10 mouse cellular contexts compared by ENCODE assay signal in the genomic region with DNA sequence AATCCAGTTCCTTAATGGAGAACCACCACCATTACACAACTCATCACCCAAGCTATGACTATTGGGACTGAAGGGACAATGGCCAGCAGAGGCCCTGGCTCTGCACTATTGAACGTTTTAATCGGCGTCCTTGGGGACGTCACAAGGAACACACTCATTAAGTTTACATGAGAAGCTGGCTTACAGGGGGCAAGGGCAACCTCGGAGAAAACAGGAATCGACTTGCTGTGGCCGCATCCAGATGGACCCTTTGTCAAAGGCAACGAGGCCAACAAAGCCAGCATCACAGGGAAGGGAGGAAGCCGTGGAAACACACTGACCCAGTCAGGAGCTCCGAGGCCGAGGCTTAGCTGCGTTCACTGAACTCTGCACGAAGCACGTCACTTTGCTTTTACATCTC.
DNase-seq lines count a peak whose midpoint lies in the region; ATAC-seq and TF ChIP-seq lines count a peak whose summit lies in the region.
"Had no signal": no experiment of that assay in that cellular context is flagged by ENCODE, and none has a peak within 500 bp of the region (broad histone marks: within the 10 kb centered on the region; RNA-seq: fewer than 3 reads in every experiment).

No protein-coding gene starts in this region.

- TF ChIP-seq CTCF in layer of hippocampus, adult 2 months (conservative IDR thresholded peaks at IDR 0.05): no peak

- peaks cover 10% of the 10 kb centered on the region for H3K4me1 ChIP-seq in forebrain, embryonic 11.5 days (replicated peaks; ENCODE audit: control insufficient read depth, insufficient read depth, low read length)
- H3K4me1 ChIP-seq: lung, embryonic 15.5 days had no signal

- H3K9ac ChIP-seq in forebrain, embryonic 11.5 days (ENCODE audit: low read length): peak overlapping the region; percentile 44
- H3K9ac ChIP-seq: lung, embryonic 15.5 days had no signal

- no peak overlapping the region for H3K4me3 ChIP-seq in layer of hippocampus, adult 2 months
- H3K4me3 ChIP-seq in forebrain, embryonic 11.5 days (ENCODE audit: low read depth, low read length): no peak overlapping the region
- H3K4me3 ChIP-seq: lung, embryonic 15.5 days had no signal

- no peaks in the 10 kb centered on the region for H3K27me3 ChIP-seq in forebrain, embryonic 11.5 days (ENCODE audit: control insufficient read depth, insufficient read depth, low read length)
- H3K27me3 ChIP-seq: lung, embryonic 15.5 days had no signal

- no peaks in the 10 kb centered on the region for H3K9me3 ChIP-seq in forebrain, embryonic 11.5 days (ENCODE audit: control insufficient read depth, low read length)
- H3K9me3 ChIP-seq: lung, embryonic 15.5 days had no signal

- peak overlapping the region; percentile 60 for H3K27ac ChIP-seq in layer of hippocampus, adult 2 months
- peak overlapping the region; percentile 60; the same call in 1 of the 2 replicates for H3K27ac ChIP-seq in forebrain, embryonic 11.5 days (ENCODE audit: low read depth, low read length)
- H3K27ac ChIP-seq: lung, embryonic 15.5 days had no signal

- H3K36me3 ChIP-seq in forebrain, embryonic 11.5 days (ENCODE audit: control insufficient read depth, insufficient read depth, low read length): no peaks in the 10 kb centered on the region
- H3K36me3 ChIP-seq: lung, embryonic 15.5 days had no signal

- peak; percentile 81 for ATAC-seq in forebrain, embryonic 11.5 days (replicated peaks; ENCODE audit: low FRiP score)
- no peak for ATAC-seq in megakaryocyte-erythroid progenitor cell, adult 5-6 weeks (replicated peaks; ENCODE audit: low FRiP score, low TSS enrichment, poor library complexity, severe bottlenecking)

- peak overlapping the region; percentile 12; the same call in 1 of the 2 replicates for H3K4me2 ChIP-seq in forebrain, embryonic 11.5 days (ENCODE audit: low read depth, low read length, severe bottlenecking)
- H3K4me2 ChIP-seq: lung, embryonic 15.5 days had no signal

- DNase-seq in layer of hippocampus, adult 2 months (ENCODE audit: low spot score in 2 of 2): no peak
- DNase-seq in layer of hippocampus, postnatal 36 days: no peak
- DNase-seq in forebrain, embryonic 11.5 days (ENCODE audit: low spot score): peak; percentile 61
- peak; percentile 64 for DNase-seq in mesoderm, embryonic 11.5 days (ENCODE audit: low read depth, low spot score)
- DNase-seq in retina, embryonic 14.5 days (ENCODE audit: low spot score): peak; percentile 87
- no peak for DNase-seq in heart, adult 9 months (ENCODE audit: low spot score in 2 of 2)
- no peak for DNase-seq in thymus, postnatal 14 days
- DNase-seq: B cell, adult 2 months had no signal

- WGBS in forebrain, embryonic 11.5 days: 19% methylated on average over 14 of the region's 14 CpGs

Comparison
In these comparisons a context has a peak if more than half of its experiments do, and no peak if none do; other contexts are left out.
1. DNase-seq: peak in forebrain, embryonic 11.5 days (single experiment), mesoderm, embryonic 11.5 days (single experiment) and retina, embryonic 14.5 days (single experiment); none in layer of hippocampus, adult 2 months (0 of 2), layer of hippocampus, postnatal 36 days (0 of 2), heart, adult 9 months (0 of 2) and thymus, postnatal 14 days (single experiment).